Mouse (Mus musculus) MEL (cell line): Measurements from ENCODE around the gene Adgre5.
A peak's percentile ranks its signal among the peaks of the same experiment; 100 is the strongest.

Experiments used
- CHD1 ChIP-seq: IDR thresholded peaks from 2 replicates; pipeline ENCODE4 v1.6.1; 2012; ENCODE audit warnings: low read depth, mild to moderate bottlenecking, inconsistent platforms, low read length, improper control_type of control experiment
- CTCF ChIP-seq, 3 experiments: IDR thresholded peaks in 2 of 3; conservative IDR thresholded peaks in 1 of 3; 2 replicates each; pipeline ENCODE4 v1.5.1; 2011 to 2012; ENCODE audit warnings: low read length in 3 of 3, low read depth in 2 of 3, mild to moderate bottlenecking in 2 of 3, improper control_type of control experiment in 1 of 3, inconsistent platforms in 1 of 3, mixed read lengths in 1 of 3, moderate library complexity in 1 of 3; ENCODE audit not compliant: control insufficient read depth in 1 of 3, insufficient read depth in 1 of 3, poor library complexity in 1 of 3, severe bottlenecking in 1 of 3
- EP300 ChIP-seq, 2 experiments: IDR thresholded peaks; 2 replicates each; pipeline ENCODE4 v1.6.1; 2011; ENCODE audit warnings: improper control_type of control experiment in 2 of 2, low read length in 2 of 2, low read depth in 1 of 2, mild to moderate bottlenecking in 1 of 2
- GATA1 ChIP-seq: IDR thresholded peaks from 2 replicates; pipeline ENCODE4 v1.6.1; 2011; ENCODE audit warnings: low read depth, low read length, improper control_type of control experiment
- MAFK ChIP-seq: IDR thresholded peaks from 2 replicates; pipeline ENCODE4 v1.6.1; 2011; ENCODE audit warnings: low read depth, mild to moderate bottlenecking, low read length, improper control_type of control experiment, borderline replicate concordance
- MEF2A ChIP-seq: IDR thresholded peaks from 2 replicates; pipeline ENCODE4 v1.6.1; 2014; ENCODE audit warnings: low read depth, mild to moderate bottlenecking, inconsistent platforms, low read length, improper control_type of control experiment; ENCODE audit not compliant: poor library complexity, insufficient replicate concordance, severe bottlenecking; ENCODE audit errors: extremely low read depth
- MYC ChIP-seq: IDR thresholded peaks from 2 replicates; pipeline ENCODE4 v1.6.1; 2011; ENCODE audit warnings: low read depth, mild to moderate bottlenecking, low read length, improper control_type of control experiment, moderate library complexity
- POLR2A ChIP-seq, 2 experiments: IDR thresholded peaks; 2 replicates each; pipeline ENCODE4 v1.6.1; 2011 to 2012; ENCODE audit warnings: low read length in 2 of 2, mild to moderate bottlenecking in 2 of 2, control low read depth in 1 of 2, improper control_type of control experiment in 1 of 2, low read depth in 1 of 2, moderate library complexity in 1 of 2; ENCODE audit not compliant: control insufficient read depth in 1 of 2, insufficient read depth in 1 of 2, poor library complexity in 1 of 2
- TBP ChIP-seq: IDR thresholded peaks from 2 replicates; pipeline ENCODE4 v1.8.0; 2011; ENCODE audit warnings: low read depth, low read length, improper control_type of control experiment
- TCF12 ChIP-seq: IDR thresholded peaks from 2 replicates; pipeline ENCODE4 v1.6.1; 2014; ENCODE audit warnings: low read depth, mild to moderate bottlenecking, inconsistent platforms, low read length, improper control_type of control experiment, moderate library complexity
- USF1 ChIP-seq: IDR thresholded peaks from 2 replicates; pipeline ENCODE4 v1.6.1; 2014; ENCODE audit warnings: low read depth, mild to moderate bottlenecking, inconsistent platforms, low read length, improper control_type of control experiment, moderate library complexity
- ZC3H11A ChIP-seq: IDR thresholded peaks from 2 replicates; pipeline ENCODE4 v1.6.1; 2012; ENCODE audit warnings: low read depth, mild to moderate bottlenecking, inconsistent platforms, low read length, improper control_type of control experiment

DNA sequence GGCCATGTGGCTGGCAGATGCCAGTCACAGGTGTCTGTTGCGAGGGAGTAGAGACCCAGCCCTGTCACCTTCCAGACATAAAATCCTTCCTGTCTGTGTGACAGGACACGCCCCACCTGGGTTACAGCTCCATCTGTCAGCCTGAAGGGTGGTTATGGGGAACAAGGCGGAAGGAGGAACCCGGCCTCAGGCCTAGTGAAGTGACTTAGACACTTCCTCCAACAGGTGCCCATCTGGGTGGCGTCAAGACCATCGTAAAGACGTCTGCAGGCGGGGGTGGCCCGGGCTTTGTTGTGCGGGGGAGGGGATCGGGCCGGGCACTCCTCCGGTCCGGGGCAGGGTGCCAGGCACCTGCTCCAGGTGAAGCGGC is 42.9 kb downstream of the Adgre5 start:
- no peak for TF ChIP-seq TBP
- peak; percentile 17; the same call in 1 of the 2 replicates for TF ChIP-seq TCF12
- no peak for TF ChIP-seq CTCF (IDR thresholded peaks at IDR 0.05 in 2 of 3, conservative IDR thresholded peaks at IDR 0.05 in 1 of 3; ENCODE audit: control insufficient read depth in 1 of 3, insufficient read depth in 1 of 3, low read depth in 2 of 3, low read length in 3 of 3, poor library complexity in 1 of 3, severe bottlenecking in 1 of 3)
- TF ChIP-seq MAFK = no peak
- no peak for TF ChIP-seq CHD1
- no peak for TF ChIP-seq EP300 (IDR thresholded peaks at IDR 0.05; ENCODE audit: low read depth in 1 of 2, low read length in 2 of 2)
- TF ChIP-seq POLR2A (IDR thresholded peaks at IDR 0.05; ENCODE audit: control insufficient read depth in 1 of 2, insufficient read depth in 1 of 2, low read depth in 1 of 2, low read length in 2 of 2, poor library complexity in 1 of 2) = no peak
- TF ChIP-seq GATA1 = no peak
- no peak for TF ChIP-seq MYC
- no peak for TF ChIP-seq ZC3H11A
- TF ChIP-seq MEF2A = no peak
- TF ChIP-seq USF1 = no peak
